Mouse (Mus musculus) urinary bladder, postnatal 10 days (tissue): ENCODE results near the gene Lims1.
"Not testable (repeated sequence)": the region's sequence is repeated elsewhere in the genome, so short reads cannot be mapped to it uniquely, and the experiment has no call there.

Experiments used
- DNase-seq: peaks from one replicate; pipeline ENCODE4 v3.0.0; 2022; ENCODE audit warnings: low spot score

Lims1 gene

GRCm38 (mm10) chr10:58323028-58323991 lies at the start of gene Lims1:
Lims1 (plus strand) TSS chr10:58323466.
- DNase-seq: peak; percentile 94

GRCm38 (mm10) chr10:58282238-58282637 lies 41.0 kb upstream of the Lims1 start:
- no peak for DNase-seq

GRCm38 (mm10) chr10:58290742-58291141 lies 32.5 kb upstream of the Lims1 start:
- DNase-seq: no peak

- DNase-seq: no peak
Observed at GRCm38 (mm10) chr10:58294246-58294645, 29.0 kb upstream of the Lims1 start.

GRCm38 (mm10) chr10:58295605-58296004 lies 27.7 kb upstream of the Lims1 start:
- DNase-seq: no peak

- DNase-seq: no peak
Observed at GRCm38 (mm10) chr10:58304996-58305395, 18.3 kb upstream of the Lims1 start.

- DNase-seq: no peak
Observed at GRCm38 (mm10) chr10:58306897-58307296, 16.4 kb upstream of the Lims1 start.

- no peak for DNase-seq
Observed at GRCm38 (mm10) chr10:58310791-58311190, 12.5 kb upstream of the Lims1 start.

GRCm38 (mm10) chr10:58312887-58313286 lies 10.4 kb upstream of the Lims1 start:
- no peak for DNase-seq

GRCm38 (mm10) chr10:58320881-58321280 lies 2.4 kb upstream of the Lims1 start:
- DNase-seq: no peak

GRCm38 (mm10) chr10:58322361-58323027 lies 772 bp upstream of the Lims1 start:
- DNase-seq: no peak

- no peak for DNase-seq
Observed at GRCm38 (mm10) chr10:58326271-58326670, 3.0 kb downstream of the Lims1 start.

- DNase-seq: not testable (repeated sequence)
Observed at GRCm38 (mm10) chr10:58327836-58328235, 4.6 kb downstream of the Lims1 start.

- no peak for DNase-seq
Observed at GRCm38 (mm10) chr10:58328517-58329108, 5.3 kb downstream of the Lims1 start.

- DNase-seq: no peak
Observed at GRCm38 (mm10) chr10:58330635-58331034, 7.4 kb downstream of the Lims1 start.

- DNase-seq: no peak
Observed at GRCm38 (mm10) chr10:58331741-58332140, 8.5 kb downstream of the Lims1 start.

- no peak for DNase-seq
Observed at GRCm38 (mm10) chr10:58333414-58333813, 10.1 kb downstream of the Lims1 start.

- no peak for DNase-seq
Observed at GRCm38 (mm10) chr10:58336156-58336555, 12.9 kb downstream of the Lims1 start.

GRCm38 (mm10) chr10:58337091-58337490 lies 13.8 kb downstream of the Lims1 start:
- not testable (repeated sequence) for DNase-seq

- no peak for DNase-seq
Observed at GRCm38 (mm10) chr10:58338590-58338989, 15.3 kb downstream of the Lims1 start.

- DNase-seq: no peak
Observed at GRCm38 (mm10) chr10:58341685-58342084, 18.4 kb downstream of the Lims1 start.

- DNase-seq: no peak
Observed at GRCm38 (mm10) chr10:58342199-58342598, 18.9 kb downstream of the Lims1 start.

- DNase-seq: no peak
Observed at GRCm38 (mm10) chr10:58343552-58343951, 20.3 kb downstream of the Lims1 start.
